Mouse (Mus musculus) kidney, adult 2 months (tissue): ENCODE measurements around the gene Spag4.

Source experiments
- CTCF ChIP-seq: fragments of 200-500 bp; conservative IDR thresholded peaks from 2 replicates; pipeline ENCODE4 v1.5.1; 2011; ENCODE audit warnings: low read depth, mild to moderate bottlenecking, control low read depth, low read length, moderate library complexity, mixed read lengths; ENCODE audit not compliant: insufficient read depth, insufficient read length
- POLR2A ChIP-seq: fragments of 200-500 bp; IDR thresholded peaks from one replicate; pipeline ENCODE4 v1.6.1; 2011; ENCODE audit warnings: low read depth, low read length, control low read depth

GRCm38 (mm10) chr2:156066126-156066525 lies 1.2 kb downstream of the Spag4 start:
- TF ChIP-seq CTCF (no peak), POLR2A (no peak)
